Mouse (Mus musculus): ENCODE results near the gene Cbr4. TPM values are rescaled to one million over a fixed set of nuclear protein-coding genes. Genes with fewer than 3 reads are reported as not detected.
A peak's percentile ranks its signal among the peaks of the same experiment; 100 is the strongest.

The Cbr4 gene
- polyA plus RNA-seq, 1 experiment from 2014 or later, result 29.4 TPM

DNA sequence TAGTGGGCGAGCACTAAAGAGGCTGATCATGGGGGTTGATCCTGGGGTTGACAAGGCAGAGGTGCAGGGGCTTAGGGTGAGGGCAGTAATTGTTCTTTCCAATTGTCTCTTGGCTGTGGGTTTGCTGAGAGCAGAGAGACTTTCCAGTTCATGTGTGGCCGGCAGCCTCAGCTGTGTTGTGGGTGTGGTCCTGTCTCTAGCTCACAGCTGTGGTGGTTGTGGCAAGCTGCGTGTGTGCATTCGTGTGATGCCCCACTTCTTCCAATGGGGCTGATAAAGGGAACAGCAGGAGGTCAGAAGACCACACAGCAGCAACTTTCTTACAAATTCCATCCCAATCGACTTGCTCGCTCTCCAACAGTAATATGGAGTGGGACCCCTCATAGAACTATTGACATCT, 41.1 kb downstream of the Cbr4 start:
- H3K4me1 ChIP-seq, result no peaks in the 10 kb centered on the region
- peaks cover 71% of the 10 kb centered on the region for H3K36me3 ChIP-seq
- ATAC-seq (ENCODE audit: insufficient number of reproducible peaks, insufficient read depth, low FRiP score, low TSS enrichment), result no peak
- no peaks in the 10 kb centered on the region for H3K27me3 ChIP-seq
- no peak overlapping the region for H3K4me3 ChIP-seq
- WGBS, result 89% methylated on average over 6 of the region's 6 CpGs
- H3K9me3 ChIP-seq, result no peaks in the 10 kb centered on the region
- no peak overlapping the region for H3K9ac ChIP-seq
- H3K27ac ChIP-seq, result no peak overlapping the region
- H3K4me2 ChIP-seq (replicated peaks), result no peak overlapping the region

DNA sequence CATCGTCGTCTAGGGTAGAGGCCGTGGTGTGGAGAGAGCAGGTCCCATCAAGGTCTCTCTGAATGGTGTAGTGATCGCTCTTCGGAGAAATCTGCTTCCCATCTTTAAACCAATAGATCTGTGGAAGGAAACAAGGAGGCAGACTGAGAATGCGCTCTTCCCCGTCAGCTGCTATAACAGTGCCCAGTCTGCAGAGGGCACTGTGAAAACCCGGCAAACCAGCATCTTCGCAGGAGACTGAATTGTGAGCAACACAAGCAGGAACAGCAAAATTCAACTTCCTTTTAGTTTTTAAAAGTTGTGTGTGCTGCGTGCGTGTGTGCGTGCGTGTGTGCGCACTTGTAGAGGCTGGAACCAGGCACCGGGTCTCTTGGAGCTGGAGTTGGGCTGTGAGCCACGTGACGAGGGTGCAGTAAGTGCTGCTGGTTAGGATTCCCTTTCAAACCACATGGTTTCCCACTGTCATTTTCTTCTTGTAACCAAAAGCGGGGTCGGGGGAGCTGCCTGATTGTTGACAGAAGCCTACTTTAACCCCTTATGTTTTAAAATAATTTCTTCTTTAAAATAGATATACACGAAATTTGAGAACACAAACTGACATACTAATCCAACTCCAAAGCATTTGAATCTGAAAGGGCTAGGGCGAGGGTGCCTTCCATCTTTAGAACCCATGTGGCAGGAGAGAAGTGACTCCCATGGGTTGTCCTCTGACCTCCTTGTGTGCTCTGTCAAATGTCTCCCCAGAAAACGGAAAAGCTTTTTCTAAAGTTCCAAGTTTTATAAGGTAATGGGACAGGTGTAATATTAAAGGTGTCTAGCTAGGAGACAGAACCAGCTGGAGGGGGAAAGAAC, 44.6 kb downstream of the Cbr4 start:
- H3K4me1 ChIP-seq, result peaks cover 14% of the 10 kb centered on the region; the same call in 1 of the 2 replicates
- no peak overlapping the region for H3K9ac ChIP-seq
- H3K9me3 ChIP-seq, result no peaks in the 10 kb centered on the region
- H3K27me3 ChIP-seq, result no peaks in the 10 kb centered on the region
- peaks cover 68% of the 10 kb centered on the region for H3K36me3 ChIP-seq
- WGBS, result 56% methylated on average over 22 of the region's 22 CpGs
- no peak for ATAC-seq (ENCODE audit: insufficient number of reproducible peaks, insufficient read depth, low FRiP score, low TSS enrichment)
- no peak overlapping the region for H3K4me3 ChIP-seq
- no peak overlapping the region for H3K27ac ChIP-seq
- H3K4me2 ChIP-seq (replicated peaks), result no peak overlapping the region

DNA sequence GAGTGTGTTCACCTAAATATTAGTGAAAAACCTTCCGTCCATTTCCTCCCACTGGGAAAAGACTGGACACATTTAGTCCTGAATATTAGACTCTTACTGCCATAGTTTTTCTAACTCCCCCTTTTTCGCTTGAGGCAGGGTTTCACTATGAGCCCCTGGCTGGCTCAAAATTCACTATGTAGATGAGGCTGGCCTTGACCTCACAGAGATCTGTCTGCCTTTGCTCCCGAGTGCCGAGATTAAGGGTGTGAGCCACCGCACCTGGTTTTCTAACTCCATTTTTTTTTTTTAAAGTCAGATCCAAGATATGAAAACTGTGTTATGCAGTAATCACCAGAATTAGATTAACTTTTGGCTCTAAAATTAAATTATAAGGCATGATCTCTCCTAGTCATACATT, 45.3 kb downstream of the Cbr4 start:
- no peaks in the 10 kb centered on the region for H3K9me3 ChIP-seq
- H3K4me3 ChIP-seq, result no peak overlapping the region
- no peaks in the 10 kb centered on the region for H3K27me3 ChIP-seq
- ATAC-seq (ENCODE audit: insufficient number of reproducible peaks, insufficient read depth, low FRiP score, low TSS enrichment), result no peak
- no peak overlapping the region for H3K4me2 ChIP-seq (replicated peaks)
- WGBS, result 63% methylated on average over 5 of the region's 5 CpGs
- H3K9ac ChIP-seq, result no peak overlapping the region
- H3K4me1 ChIP-seq, result peaks cover 16% of the 10 kb centered on the region
- peaks cover 63% of the 10 kb centered on the region for H3K36me3 ChIP-seq
- no peak overlapping the region for H3K27ac ChIP-seq

DNA sequence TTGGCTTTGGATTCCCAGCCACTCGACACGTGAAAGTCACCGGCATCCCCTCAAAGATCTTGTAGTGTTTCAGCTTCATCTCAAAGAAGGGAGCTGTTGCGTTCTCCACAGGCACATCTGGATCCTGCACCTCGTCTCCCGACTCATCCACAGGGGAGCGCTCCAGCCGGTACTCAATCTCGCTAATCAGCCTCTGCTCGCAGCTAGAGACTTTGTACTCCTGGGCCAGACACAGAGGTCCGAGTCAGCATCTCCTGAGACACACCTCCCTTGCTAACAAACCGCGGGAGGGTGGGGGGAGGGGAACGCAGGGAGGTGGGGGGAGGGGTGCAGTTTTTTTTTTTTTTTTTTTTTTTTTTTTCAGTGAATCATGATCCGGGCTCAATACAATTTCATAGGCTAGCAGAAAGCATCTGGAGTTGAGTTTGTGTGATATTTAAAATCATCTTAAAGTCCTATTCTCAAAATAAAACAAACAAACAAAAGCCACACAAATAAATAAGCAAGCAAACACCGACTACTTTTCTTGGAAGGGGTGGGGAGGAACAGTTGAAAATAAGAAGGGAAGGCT, 45.9 kb downstream of the Cbr4 start:
- no peak overlapping the region for H3K9ac ChIP-seq
- no peak for ATAC-seq (ENCODE audit: insufficient number of reproducible peaks, insufficient read depth, low FRiP score, low TSS enrichment)
- no peak overlapping the region for H3K4me2 ChIP-seq (replicated peaks)
- no peaks in the 10 kb centered on the region for H3K27me3 ChIP-seq
- peaks cover 62% of the 10 kb centered on the region for H3K36me3 ChIP-seq
- no peaks in the 10 kb centered on the region for H3K9me3 ChIP-seq
- H3K4me1 ChIP-seq, result peaks cover 21% of the 10 kb centered on the region
- no peak overlapping the region for H3K4me3 ChIP-seq
- no peak overlapping the region for H3K27ac ChIP-seq
- 40% methylated on average over 16 of the region's 16 CpGs for WGBS

DNA sequence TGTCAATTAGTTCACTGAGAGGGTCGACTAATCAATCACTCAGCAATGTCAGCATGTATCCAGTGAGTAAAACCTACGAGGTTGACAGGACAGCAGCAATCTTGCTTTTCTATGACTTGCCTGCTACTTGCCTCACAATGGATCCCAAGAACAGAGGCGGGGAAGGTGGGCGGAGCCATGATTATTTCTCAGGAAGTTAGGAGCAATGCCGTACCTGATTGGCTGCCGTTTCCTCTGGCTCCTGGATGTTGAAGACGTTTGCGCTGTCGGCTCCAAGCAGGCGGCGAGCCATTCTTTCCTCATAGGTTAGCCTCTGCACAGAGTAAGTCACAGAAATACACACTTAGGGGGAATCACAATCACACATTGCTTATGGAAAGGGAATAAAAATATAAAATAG, 47.9 kb downstream of the Cbr4 start:
- no peak overlapping the region for H3K9ac ChIP-seq
- H3K4me3 ChIP-seq, result no peak overlapping the region
- H3K4me2 ChIP-seq (replicated peaks), result no peak overlapping the region
- H3K27ac ChIP-seq, result no peak overlapping the region
- 76% methylated on average over 11 of the region's 11 CpGs for WGBS
- no peaks in the 10 kb centered on the region for H3K9me3 ChIP-seq
- peaks cover 23% of the 10 kb centered on the region for H3K4me1 ChIP-seq
- ATAC-seq (ENCODE audit: insufficient number of reproducible peaks, insufficient read depth, low FRiP score, low TSS enrichment), result no peak
- H3K27me3 ChIP-seq, result no peaks in the 10 kb centered on the region
- peaks cover 49% of the 10 kb centered on the region for H3K36me3 ChIP-seq

DNA sequence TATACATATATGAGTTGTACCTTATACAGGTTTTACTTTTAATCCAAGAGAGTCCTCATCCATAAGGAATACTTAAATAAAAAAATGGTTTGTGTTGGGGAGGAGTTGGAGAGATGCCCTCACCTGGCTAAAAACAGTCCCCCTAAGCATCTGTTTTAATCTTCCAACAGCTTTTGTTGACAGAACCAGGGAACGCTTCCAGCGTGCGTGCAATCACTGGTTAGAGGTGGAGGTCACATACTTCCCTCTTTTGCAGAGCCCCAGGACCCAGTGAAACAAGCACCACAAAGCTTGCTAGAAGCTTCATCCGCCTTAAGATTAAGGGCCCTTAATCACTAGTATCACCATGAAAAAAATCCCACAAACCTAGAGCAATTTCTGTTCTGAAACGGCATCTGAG, 49.9 kb downstream of the Cbr4 start:
- Histone ChIP-seq H3K4me3 (no peak overlapping the region), H3K4me1 (peaks cover 23% of the 10 kb centered on the region), H3K27me3 (no peaks in the 10 kb centered on the region), H3K9me3 (no peaks in the 10 kb centered on the region), H3K9ac (no peak overlapping the region), H3K27ac (no peak overlapping the region), H3K36me3 (peaks cover 39% of the 10 kb centered on the region), H3K4me2 (replicated peaks) (no peak overlapping the region)
- ATAC-seq (ENCODE audit: insufficient number of reproducible peaks, insufficient read depth, low FRiP score, low TSS enrichment), result no peak
- 67% methylated on average over 5 of the region's 5 CpGs for WGBS

DNA sequence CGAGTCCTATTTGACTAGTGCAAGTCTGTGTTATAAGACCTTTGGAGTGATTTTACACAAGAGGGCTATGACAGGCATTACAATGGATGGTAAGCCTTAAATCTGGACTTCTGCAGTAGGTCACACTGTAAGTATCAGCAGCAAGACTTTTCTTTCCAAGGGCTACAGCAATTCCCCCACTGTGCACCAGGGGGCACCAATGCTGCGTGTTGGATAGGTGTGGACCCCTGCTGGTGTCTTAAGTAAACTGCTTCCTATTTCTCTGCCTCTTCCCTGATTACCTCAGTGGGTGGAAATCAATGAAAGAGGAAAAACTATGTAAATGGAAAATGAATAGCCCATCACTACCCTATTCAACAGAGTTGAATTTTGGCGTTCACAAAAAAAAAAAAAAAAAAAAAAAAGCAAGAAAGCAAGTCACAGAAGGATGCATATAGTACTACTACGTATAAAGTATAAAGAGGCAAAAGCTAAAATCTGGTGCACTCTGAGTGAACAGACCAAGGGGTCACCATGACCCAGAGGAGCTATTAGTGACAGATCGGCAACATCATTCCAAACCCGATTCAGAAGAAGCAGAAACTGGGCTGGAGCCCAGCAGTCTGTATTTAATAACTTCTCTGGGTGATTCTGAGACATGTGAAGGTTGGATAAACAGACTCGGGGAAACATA, 52.4 kb downstream of the Cbr4 start:
- Histone ChIP-seq H3K36me3 (peaks cover 44% of the 10 kb centered on the region), H3K27me3 (no peaks in the 10 kb centered on the region), H3K9me3 (no peaks in the 10 kb centered on the region), H3K4me1 (peaks cover 14% of the 10 kb centered on the region), H3K4me2 (replicated peaks) (no peak overlapping the region), H3K4me3 (no peak overlapping the region), H3K9ac (no peak overlapping the region), H3K27ac (no peak overlapping the region)
- WGBS, result 49% methylated on average over 7 of the region's 7 CpGs
- peak; percentile 35; the same call in 1 of the 2 replicates for ATAC-seq (ENCODE audit: insufficient number of reproducible peaks, insufficient read depth, low FRiP score, low TSS enrichment)

DNA sequence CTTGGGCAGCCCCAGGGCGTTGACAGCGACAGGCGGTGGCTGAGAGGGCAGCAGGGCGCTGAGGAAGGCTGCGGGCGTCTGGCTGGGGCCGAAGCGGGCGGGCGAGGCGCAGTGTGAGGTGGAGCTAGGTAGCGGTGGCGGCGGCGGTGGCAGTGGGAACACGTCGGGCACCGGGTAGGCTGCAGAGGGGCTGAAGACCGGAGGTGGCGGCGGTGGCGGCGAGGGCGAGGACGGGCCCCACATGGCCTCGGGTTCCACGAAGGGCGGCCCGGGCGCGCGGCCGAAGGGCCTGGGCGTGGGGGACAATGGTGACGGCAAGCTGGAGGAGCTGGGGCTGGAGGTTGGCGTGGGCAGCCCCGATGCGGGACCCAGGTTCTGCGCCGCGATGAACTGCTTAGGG, 62.1 kb downstream of the Cbr4 start:
- H3K36me3 ChIP-seq, result peaks cover 49% of the 10 kb centered on the region
- H3K4me2 ChIP-seq (replicated peaks), result peak overlapping the region; percentile 9; the same call in 1 of the 2 replicates
- H3K27ac ChIP-seq, result no peak overlapping the region
- 52% methylated on average over 41 of the region's 41 CpGs for WGBS
- H3K4me3 ChIP-seq, result no peak overlapping the region
- peaks cover 10% of the 10 kb centered on the region; the same call in 1 of the 2 replicates for H3K4me1 ChIP-seq
- peak; percentile 62; the same call in 1 of the 2 replicates for ATAC-seq (ENCODE audit: insufficient number of reproducible peaks, insufficient read depth, low FRiP score, low TSS enrichment)
- no peaks in the 10 kb centered on the region for H3K27me3 ChIP-seq
- H3K9ac ChIP-seq, result no peak overlapping the region
- peaks cover 14% of the 10 kb centered on the region for H3K9me3 ChIP-seq

DNA sequence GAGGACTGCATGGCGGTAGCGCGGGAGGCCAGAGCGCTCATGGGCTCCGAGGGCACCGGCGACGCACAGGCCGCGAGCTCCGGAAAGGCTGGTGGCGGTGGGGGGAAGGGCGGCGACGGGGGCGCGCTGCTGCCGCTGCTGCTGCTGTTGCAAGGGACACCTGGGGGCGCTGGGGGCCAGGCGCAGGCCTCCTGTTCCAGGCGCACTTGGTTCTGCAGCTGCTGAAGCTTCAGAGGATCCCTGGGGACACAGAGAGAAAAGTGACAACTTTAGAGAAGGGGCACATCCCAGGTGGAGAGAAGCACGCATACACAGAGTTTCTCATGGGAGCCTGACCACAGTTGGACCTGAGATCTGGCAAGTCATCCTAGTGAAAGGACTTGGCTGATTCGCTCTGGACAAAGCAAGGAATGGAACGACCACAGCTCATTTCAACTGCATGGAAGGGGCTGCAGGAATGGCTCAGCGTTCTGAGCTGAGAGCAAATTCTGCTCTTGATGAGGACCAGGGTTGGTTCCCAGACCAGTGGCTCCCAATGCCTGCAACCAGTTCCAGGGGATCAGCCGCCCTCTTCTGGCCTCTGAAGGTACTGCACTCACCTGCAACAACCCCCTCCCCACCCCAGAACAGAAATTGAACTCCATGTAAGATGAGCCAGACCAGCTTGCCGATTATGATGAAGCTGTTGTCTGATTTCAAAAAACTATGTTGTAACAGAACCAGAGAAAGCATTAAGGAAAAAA, 62.6 kb downstream of the Cbr4 start:
- Histone ChIP-seq H3K9ac (no peak overlapping the region), H3K27ac (no peak overlapping the region), H3K9me3 (peaks cover 14% of the 10 kb centered on the region), H3K36me3 (peaks cover 44% of the 10 kb centered on the region), H3K27me3 (no peaks in the 10 kb centered on the region), H3K4me2 (replicated peaks) (peak overlapping the region; percentile 9; the same call in 1 of the 2 replicates), H3K4me3 (no peak overlapping the region), H3K4me1 (peaks cover 12% of the 10 kb centered on the region)
- whole genome bisulfite sequencing, result 31% methylated on average over 27 of the region's 27 CpGs
- ATAC-seq (ENCODE audit: insufficient number of reproducible peaks, insufficient read depth, low FRiP score, low TSS enrichment), result no peak

DNA sequence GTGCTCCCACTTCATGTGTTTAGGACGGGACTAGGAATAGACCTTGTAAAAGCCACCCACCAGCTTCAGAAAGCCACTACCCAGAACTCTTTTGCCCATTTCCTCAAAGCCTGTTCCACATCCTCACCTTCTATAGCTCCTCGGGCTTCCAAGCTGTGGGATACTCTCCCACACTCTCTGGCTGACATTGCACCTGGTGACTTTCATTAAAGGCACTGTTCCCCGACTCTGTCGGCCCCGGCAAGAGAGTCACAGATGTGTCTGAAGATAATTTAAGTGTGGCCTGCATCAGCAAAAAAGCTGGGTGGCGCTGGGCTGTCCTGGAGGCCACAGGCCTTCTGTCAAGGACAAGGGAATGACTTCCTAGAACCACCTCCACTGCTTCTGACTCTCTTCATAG, 64.7 kb downstream of the Cbr4 start:
- H3K27ac ChIP-seq, result peak overlapping the region; percentile 57; the same call in 1 of the 2 replicates
- no peaks in the 10 kb centered on the region for H3K27me3 ChIP-seq
- no peak for ATAC-seq (ENCODE audit: insufficient number of reproducible peaks, insufficient read depth, low FRiP score, low TSS enrichment)
- 45% methylated on average over 6 of the region's 6 CpGs for WGBS
- peaks cover 14% of the 10 kb centered on the region for H3K9me3 ChIP-seq
- H3K4me1 ChIP-seq, result peaks cover 22% of the 10 kb centered on the region
- peaks cover 28% of the 10 kb centered on the region for H3K36me3 ChIP-seq
- no peak overlapping the region for H3K9ac ChIP-seq
- no peak overlapping the region for H3K4me2 ChIP-seq (replicated peaks)
- no peak overlapping the region for H3K4me3 ChIP-seq

DNA sequence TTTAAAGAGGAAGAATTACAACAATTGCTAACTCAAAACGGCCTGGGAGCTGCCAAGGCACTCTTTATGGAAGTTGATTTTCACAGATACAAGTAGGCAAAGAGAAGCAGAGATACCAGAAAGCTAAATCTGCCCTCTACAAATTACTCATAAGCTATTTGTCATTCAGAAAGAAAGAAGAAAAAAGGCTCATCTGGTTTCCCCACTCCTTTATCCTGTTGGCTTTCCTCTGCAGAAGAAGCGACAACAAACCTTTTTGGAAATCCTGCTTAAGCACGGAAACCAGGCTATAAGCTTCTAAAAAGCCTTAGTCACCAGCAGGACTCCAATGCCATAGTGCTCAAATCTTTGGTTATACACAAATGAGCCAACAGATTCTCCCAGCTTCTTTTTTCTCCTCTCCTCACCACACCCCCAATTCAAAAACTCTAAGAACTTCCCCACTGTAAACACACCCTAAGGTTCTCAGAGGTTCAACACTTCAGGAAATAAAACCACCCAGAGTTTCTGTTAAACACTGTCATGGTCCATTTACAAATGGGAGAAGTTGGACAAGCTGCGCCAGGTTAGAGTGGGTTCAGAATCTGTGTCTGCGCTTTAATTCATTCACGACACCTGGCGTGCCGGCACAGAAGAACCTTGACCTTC, 65.3 kb downstream of the Cbr4 start:
- Histone ChIP-seq H3K4me2 (replicated peaks) (no peak overlapping the region), H3K36me3 (peaks cover 25% of the 10 kb centered on the region), H3K27me3 (no peaks in the 10 kb centered on the region), H3K4me1 (peaks cover 22% of the 10 kb centered on the region), H3K9ac (no peak overlapping the region), H3K9me3 (peaks cover 14% of the 10 kb centered on the region), H3K4me3 (no peak overlapping the region), H3K27ac (no peak overlapping the region)
- WGBS, result 86% methylated on average over 8 of the region's 8 CpGs
- no peak for ATAC-seq (ENCODE audit: insufficient number of reproducible peaks, insufficient read depth, low FRiP score, low TSS enrichment)
